Mouse (Mus musculus) ES-E14 (cell line): ENCODE measurements at regions not wholly inside any gene's neighbourhood (a gene's known extent, or its start where the extent isn't known, plus 50 kb on each side); places are given as distances from the start of the nearest gene placed in this dataset.

Experiments
- DNase-seq: peaks from one replicate; pipeline ENCODE4 v3.0.0-alpha.2; 2013; ENCODE audit warnings: low read depth, low spot score
- H3K27ac ChIP-seq: 2 replicates; pipeline ENCODE4 v1.5.1; 2012; ENCODE audit warnings: low read depth, mild to moderate bottlenecking, low read length, moderate library complexity, mixed read lengths; ENCODE audit not compliant: poor library complexity, insufficient read depth, severe bottlenecking
- H3K36me3 ChIP-seq: 2 replicates; pipeline ENCODE4 v1.6.1; 2012; ENCODE audit warnings: mild to moderate bottlenecking, low read length, moderate library complexity, mixed read lengths; ENCODE audit not compliant: control insufficient read depth, poor library complexity, insufficient read depth, severe bottlenecking
- H3K4me1 ChIP-seq, 2 experiments: fragments of 150-350 bp in 1 of 2; sonication (generic) in 1 of 2; 2 replicates each; pipeline ENCODE4 v1.6.1; 2012; ENCODE audit warnings: low read length in 2 of 2, mild to moderate bottlenecking in 1 of 2, mixed read lengths in 1 of 2; ENCODE audit not compliant: control insufficient read depth in 2 of 2, insufficient read depth in 2 of 2, poor library complexity in 1 of 2
- H3K4me3 ChIP-seq, 2 experiments: fragments of 150-350 bp in 1 of 2; sonication (generic) in 1 of 2; 2 replicates each; pipeline ENCODE4 v1.5.1; 2012; ENCODE audit warnings: low read length in 2 of 2, low read depth in 1 of 2, mild to moderate bottlenecking in 1 of 2, mixed read lengths in 1 of 2; ENCODE audit not compliant: insufficient read depth in 1 of 2, poor library complexity in 1 of 2, severe bottlenecking in 1 of 2
- H3K9ac ChIP-seq: 2 replicates; pipeline ENCODE4 v1.6.1; 2012; ENCODE audit warnings: low read depth, mild to moderate bottlenecking, low read length, mixed read lengths; ENCODE audit not compliant: poor library complexity, insufficient read depth, severe bottlenecking
- H3K9me3 ChIP-seq: fragments of 150-350 bp; sonication (generic); 2 replicates; pipeline ENCODE4 v1.6.1; 2012; ENCODE audit warnings: low read depth, mild to moderate bottlenecking, low read length; ENCODE audit not compliant: control insufficient read depth, insufficient read depth
- CHD2 ChIP-seq: IDR thresholded peaks from 2 replicates; pipeline ENCODE4 v1.6.1; 2014; ENCODE audit warnings: mild to moderate bottlenecking, low read depth, low read length, inconsistent platforms
- HCFC1 ChIP-seq: IDR thresholded peaks from 2 replicates; pipeline ENCODE4 v1.6.1; 2012; ENCODE audit warnings: low read length, inconsistent platforms, borderline replicate concordance; ENCODE audit not compliant: insufficient read depth
- MAFK ChIP-seq: IDR thresholded peaks from 2 replicates; pipeline ENCODE4 v1.6.1; 2014; ENCODE audit warnings: mild to moderate bottlenecking, low read depth, low read length, inconsistent platforms; ENCODE audit not compliant: insufficient read depth
- ZC3H11A ChIP-seq: IDR thresholded peaks from 2 replicates; pipeline ENCODE4 v1.6.1; 2012; ENCODE audit warnings: low read depth, mild to moderate bottlenecking, inconsistent platforms, low read length, borderline replicate concordance
- ZNF384 ChIP-seq: IDR thresholded peaks from 2 replicates; pipeline ENCODE4 v1.6.1; 2012; ENCODE audit warnings: low read depth, low read length, inconsistent platforms
- in situ Hi-C, 2 experiments: fragments of 600-800 bp; cut with MboI; formaldehyde crosslinking; loops; one replicate each; pipeline ENCODE4 v1.15.1; 2025; ENCODE audit warnings: low sequenced_read_pairs in 2 of 2, inconsistent platforms in 1 of 2; ENCODE audit not compliant: unreplicated experiment in 2 of 2

DNA sequence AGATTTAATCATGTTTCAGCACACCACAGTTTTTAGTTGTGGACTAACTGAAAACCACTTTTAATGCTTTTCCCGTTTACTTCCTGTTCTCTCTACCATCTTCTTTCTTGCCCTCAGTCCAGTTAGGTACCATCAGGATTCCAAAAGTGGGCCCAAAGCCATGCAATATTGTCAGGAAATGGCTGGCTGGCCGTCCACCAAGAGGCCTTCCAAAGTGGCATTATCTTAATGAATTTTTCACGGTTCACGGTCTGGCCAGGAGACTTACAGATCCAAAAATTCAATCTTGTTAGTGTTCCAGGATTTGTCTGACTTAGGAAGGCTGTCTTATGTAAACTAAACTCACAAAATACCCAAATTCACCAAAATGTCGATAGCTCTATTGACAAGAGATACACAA is 198.8 kb downstream of the Nrp2 start:
- no peaks in the 10 kb centered on the region for H3K36me3 ChIP-seq
- H3K4me3 ChIP-seq = no peak overlapping the region
- H3K4me1 ChIP-seq = no peaks in the 10 kb centered on the region
- DNase-seq = no peak
- H3K9me3 ChIP-seq = no peaks in the 10 kb centered on the region
- H3K27ac ChIP-seq = no peak overlapping the region
- in situ Hi-C loops = no loop called here
- TF ChIP-seq ZNF384 (no peak), HCFC1 (no peak), MAFK (no peak), ZC3H11A (no peak), CHD2 (no peak)
- H3K9ac ChIP-seq = no peak overlapping the region

DNA sequence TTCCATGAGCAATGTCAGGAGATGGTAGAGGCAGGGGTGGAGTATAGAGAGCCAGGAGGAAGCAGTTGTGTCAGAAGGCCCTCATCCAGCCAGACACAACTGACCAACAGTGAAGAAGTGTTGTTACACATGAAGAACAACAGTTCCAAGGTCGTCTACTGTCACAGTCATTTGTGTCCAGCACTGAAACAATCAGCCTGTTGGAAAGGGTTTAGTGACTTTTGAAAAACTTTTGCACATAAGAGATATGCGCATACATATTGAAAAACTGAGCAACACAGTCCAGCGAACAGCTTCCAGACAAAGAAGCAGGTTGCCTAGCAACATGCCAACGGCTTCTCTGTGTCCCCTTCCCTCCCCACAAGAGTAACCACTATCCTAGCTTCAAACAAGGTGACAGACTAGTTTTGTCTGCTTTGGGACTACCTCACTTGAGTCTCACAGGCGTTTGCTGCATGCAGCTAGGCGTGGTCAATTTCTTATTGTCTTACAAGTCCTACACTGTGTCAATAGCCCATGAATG is 199.9 kb downstream of the Nrp2 start:
- Histone ChIP-seq H3K9me3 (no peaks in the 10 kb centered on the region), H3K36me3 (no peaks in the 10 kb centered on the region), H3K4me3 (no peak overlapping the region), H3K9ac (no peak overlapping the region), H3K4me1 (no peaks in the 10 kb centered on the region), H3K27ac (no peak overlapping the region)
- DNase-seq = no peak
- no peak for TF ChIP-seq CHD2
- no peak for TF ChIP-seq MAFK
- TF ChIP-seq ZNF384 = no peak
- no peak for TF ChIP-seq ZC3H11A
- TF ChIP-seq HCFC1 = no peak
- in situ Hi-C loops = no loop called here

DNA sequence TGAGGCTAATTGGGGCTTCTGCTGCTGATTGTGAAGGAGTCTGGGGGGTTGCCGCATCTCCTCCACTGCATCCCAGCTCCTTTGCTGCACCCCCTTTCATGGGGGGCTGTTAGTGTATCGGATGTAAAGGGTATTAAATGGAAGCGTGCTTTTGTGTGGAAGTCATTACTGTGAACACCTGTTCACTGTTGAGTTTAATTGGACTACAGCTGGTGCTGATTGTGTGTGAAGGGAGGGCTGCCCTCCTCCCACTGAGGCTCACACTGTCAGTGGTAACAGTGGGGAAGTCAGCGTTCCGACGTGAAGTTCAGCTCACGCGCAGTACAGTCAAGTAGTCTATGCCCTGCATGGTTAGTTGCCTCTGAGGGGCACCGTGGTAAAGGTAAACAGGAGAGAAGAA is 202.7 kb downstream of the Nrp2 start:
- H3K4me3 ChIP-seq = no peak overlapping the region
- in situ Hi-C loops = no loop called here
- H3K9me3 ChIP-seq = no peaks in the 10 kb centered on the region
- H3K27ac ChIP-seq = no peak overlapping the region
- H3K4me1 ChIP-seq = peaks cover under 1 to 2% of the 10 kb centered on the region in 2 experiments; a peak in 2 of 4 replicates
- no peak overlapping the region for H3K9ac ChIP-seq
- no peaks in the 10 kb centered on the region for H3K36me3 ChIP-seq
- no peak for DNase-seq
- TF ChIP-seq ZNF384 = no peak
- TF ChIP-seq HCFC1 = no peak
- TF ChIP-seq ZC3H11A = no peak
- TF ChIP-seq MAFK = no peak

DNA sequence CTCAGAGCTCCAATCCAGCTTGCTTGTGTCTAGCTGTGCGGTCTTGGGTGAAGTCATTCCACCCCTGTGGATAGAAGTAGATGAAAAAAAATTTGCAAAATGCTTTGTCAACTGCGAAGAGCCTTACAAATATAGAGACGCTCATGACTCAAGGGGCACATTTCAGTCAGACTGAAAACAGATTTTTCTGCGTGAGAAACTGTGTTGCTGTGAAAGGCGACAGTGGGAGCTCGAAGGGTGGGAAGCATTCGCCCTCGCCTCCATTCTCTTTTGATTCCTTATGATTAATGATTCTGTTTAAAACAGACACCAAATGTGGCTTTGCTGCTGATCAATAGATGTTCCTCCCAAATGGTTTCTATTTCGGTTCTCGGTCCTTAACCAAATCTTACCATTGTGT is 204.2 kb downstream of the Nrp2 start:
- Histone ChIP-seq H3K9me3 (no peaks in the 10 kb centered on the region), H3K4me1 (peaks cover 2% of the 10 kb centered on the region in 2 experiments; a peak in 2 of 4 replicates), H3K36me3 (no peaks in the 10 kb centered on the region), H3K4me3 (no peak overlapping the region), H3K9ac (no peak overlapping the region), H3K27ac (no peak overlapping the region)
- no peak for DNase-seq
- no peak for TF ChIP-seq ZNF384
- TF ChIP-seq MAFK = no peak
- no peak for TF ChIP-seq CHD2
- no peak for TF ChIP-seq ZC3H11A
- TF ChIP-seq HCFC1 = no peak
- in situ Hi-C loops = no loop called here
